16 mouse cellular contexts compared by ENCODE assay signal in genomic region chr4:41289802-41290201, GRCm38 (mm10). TPM values are rescaled to one million over a fixed set of nuclear protein-coding genes. Genes with fewer than 3 reads are reported as not detected.
DNase-seq lines count a peak whose midpoint lies in the region; ATAC-seq and TF ChIP-seq lines count a peak whose summit lies in the region.
"Had no signal": no experiment of that assay in that cellular context is flagged by ENCODE, and none has a peak within 500 bp of the region (broad histone marks: within the 10 kb centered on the region; RNA-seq: fewer than 3 reads in every experiment).

No protein-coding gene starts in this region.

- TF ChIP-seq POLR2A in kidney, adult 2 months (IDR thresholded peaks at IDR 0.05; ENCODE audit: low read depth, low read length) = no peak
- TF ChIP-seq POLR2A in myocyte (IDR thresholded peaks at IDR 0.05; ENCODE audit: insufficient read length, low read depth) = no peak

- peaks cover 2% of the 10 kb centered on the region; the same call in 1 of the 2 replicates for H3K4me1 ChIP-seq in kidney, adult 2 months (ENCODE audit: control insufficient read depth, insufficient read depth, low read length)
- no peaks in the 10 kb centered on the region; the same call in 1 of the 2 replicates for H3K4me1 ChIP-seq in neural tube, embryonic 13.5 days (replicated peaks)
- H3K4me1 ChIP-seq: heart, embryonic 12.5 days had no signal

- H3K27ac ChIP-seq in kidney, adult 2 months (ENCODE audit: insufficient read depth, low read depth, low read length) = no peak overlapping the region
- peak overlapping the region; percentile 30; the same call in 1 of the 2 replicates for H3K27ac ChIP-seq in neural tube, embryonic 13.5 days (replicated peaks)
- H3K27ac ChIP-seq in gastrocnemius, adult 2 months = peak overlapping the region; percentile 59
- H3K27ac ChIP-seq: forebrain, embryonic 12.5 days; kidney, postnatal 0 days had no signal

- no peak overlapping the region for H3K4me2 ChIP-seq in neural tube, embryonic 13.5 days
- no peak overlapping the region for H3K4me2 ChIP-seq in myocyte (ENCODE audit: low read depth)
- H3K4me2 ChIP-seq: forebrain, embryonic 12.5 days; heart, embryonic 12.5 days; liver, embryonic 11.5 days had no signal

- no peak overlapping the region for H3K9ac ChIP-seq in neural tube, embryonic 13.5 days
- H3K9ac ChIP-seq: forebrain, embryonic 12.5 days; heart, embryonic 12.5 days had no signal

- H3K79me2 ChIP-seq in myocyte (ENCODE audit: control insufficient read depth, insufficient read depth) = no peaks in the 10 kb centered on the region

- peak; percentile 32 for DNase-seq in kidney, adult 2 months
- DNase-seq in kidney, adult 9 months = no peak
- no peak for DNase-seq in neural tube, embryonic 10.5 days (ENCODE audit: extremely low spot score, low spot score)
- peak; percentile 56 for DNase-seq in gastrocnemius, adult 2 months
- DNase-seq in urinary bladder, postnatal 14 days (ENCODE audit: low spot score) = no peak
- DNase-seq in natural killer cell, adult 2 months (ENCODE audit: low spot score in 2 of 2) = no peak
- DNase-seq: cerebellum, postnatal 25 days; thymus, postnatal 36 days had no signal

- intact Hi-C loops in gastrocnemius, adult 2 months (cut with DNase I) = loop anchor here (5.0 to 10.0 kb wide), 2 partner anchors 102 to 235 kb away; no protein-coding TSS in a partner anchor

- no peak overlapping the region for H3K4me3 ChIP-seq in kidney, adult 2 months (ENCODE audit: insufficient read depth, low read depth, low read length)
- H3K4me3 ChIP-seq in neural tube, embryonic 13.5 days = no peak overlapping the region
- no peak overlapping the region for H3K4me3 ChIP-seq in gastrocnemius, adult 2 months
- H3K4me3 ChIP-seq in myocyte = no peak overlapping the region
- H3K4me3 ChIP-seq: forebrain, embryonic 12.5 days; heart, embryonic 12.5 days had no signal

- peaks cover 7% of the 10 kb centered on the region for H3K36me3 ChIP-seq in kidney, adult 2 months (ENCODE audit: control insufficient read depth, insufficient read depth, low read length)
- peaks cover 48% of the 10 kb centered on the region for H3K36me3 ChIP-seq in neural tube, embryonic 13.5 days
- H3K36me3 ChIP-seq in myocyte (ENCODE audit: control insufficient read depth, insufficient read depth) = peaks cover 17% of the 10 kb centered on the region

- H3ac ChIP-seq in myocyte (ENCODE audit: control insufficient read depth, insufficient read length) = no peak overlapping the region

- peak; percentile 19; the same call in 1 of the 2 replicates for ATAC-seq in neural tube, embryonic 13.5 days (ENCODE audit: low read depth)
- ATAC-seq: lung, postnatal 0 days; Patski had no signal

- 44% methylated on average over 7 of the region's 7 CpGs for WGBS in kidney, adult 2 months
- 47% methylated on average over 7 of the region's 7 CpGs for WGBS in neural tube, embryonic 13.5 days

- H3K9me3 ChIP-seq in neural tube, embryonic 13.5 days = no peaks in the 10 kb centered on the region
- H3K9me3 ChIP-seq: forebrain, embryonic 12.5 days; heart, embryonic 12.5 days had no signal

- no peak for TF ChIP-seq CTCF in kidney, adult 2 months (conservative IDR thresholded peaks at IDR 0.05; ENCODE audit: insufficient read depth, insufficient read length, low read depth, low read length)
- TF ChIP-seq CTCF in gastrocnemius, adult 2 months (IDR thresholded peaks at IDR 0.05) = no peak

- no peaks in the 10 kb centered on the region for H3K27me3 ChIP-seq in kidney, adult 2 months (replicated peaks; ENCODE audit: control insufficient read depth, insufficient read depth, low read length)
- no peaks in the 10 kb centered on the region for H3K27me3 ChIP-seq in neural tube, embryonic 13.5 days
- no peaks in the 10 kb centered on the region for H3K27me3 ChIP-seq in myocyte (ENCODE audit: control insufficient read depth, insufficient read depth, insufficient read length)
- H3K27me3 ChIP-seq: forebrain, embryonic 12.5 days; heart, embryonic 12.5 days; Patski had no signal

TF ChIP-seq in myocyte, 11 proteins besides CTCF, POLR2A, EP300 and RAD21:
- no peak for TF ChIP-seq USF1 (IDR thresholded peaks at IDR 0.05; ENCODE audit: low read depth)
- TF ChIP-seq POLR2AphosphoS2 (IDR thresholded peaks at IDR 0.05; ENCODE audit: insufficient read length, low read depth) = peak; percentile 45
TF ChIP-seq in myocyte: peak in this region for 1.

RNA-seq across cellular contexts. Expression of gene Ubap2, which starts 14.9 kb away (rescaled TPM):
- polyA plus RNA-seq in kidney, adult 2 months (2012; rRNA removed) = 38.9 and 39.3 TPM in 2 replicates
- 58.3 and 77.6 TPM in 2 replicates for polyA plus RNA-seq in neural tube, embryonic 13.5 days (2015; fragmentation: Nextera tagmentation; extraction: Ambion mirVana)
- 10 to 100 TPM; 96.3 to 96.7 TPM for total RNA-seq in gastrocnemius, adult 2 months (2021)
- polyA plus RNA-seq in myocyte (2012; fragmentation: generic; extraction: Trizol) = 71.5 TPM

RNA-seq across cellular contexts. Expression of gene Dcaf12, which starts 24.9 kb away (rescaled TPM):
- 26.3 and 30.9 TPM in 2 replicates for polyA plus RNA-seq in kidney, adult 2 months (2012; rRNA removed)
- polyA plus RNA-seq in neural tube, embryonic 13.5 days (2015; fragmentation: Nextera tagmentation; extraction: Ambion mirVana) = 78.2 and 78.3 TPM in 2 replicates
- total RNA-seq in gastrocnemius, adult 2 months (2021) = 10 to 100 TPM; 27.3 to 28.9 TPM
- 27.1 TPM for polyA plus RNA-seq in myocyte (2012; fragmentation: generic; extraction: Trizol)

RNA-seq across cellular contexts. Expression of gene Ubap1, which starts 59.0 kb away (rescaled TPM):
- polyA plus RNA-seq in kidney, adult 2 months (2012; rRNA removed) = 38.8 and 40.4 TPM in 2 replicates
- 72.6 and 85.5 TPM in 2 replicates for polyA plus RNA-seq in neural tube, embryonic 13.5 days (2015; fragmentation: Nextera tagmentation; extraction: Ambion mirVana)
- total RNA-seq in gastrocnemius, adult 2 months (2021) = 10 to 100 TPM; 35.7 to 39.2 TPM
- 29.2 TPM for polyA plus RNA-seq in myocyte (2012; fragmentation: generic; extraction: Trizol)

Comparison
In these comparisons a context has a peak if more than half of its experiments do, and no peak if none do; other contexts are left out.
1. DNase-seq: peak in kidney, adult 2 months (single experiment) and gastrocnemius, adult 2 months (single experiment); none in kidney, adult 9 months (single experiment), neural tube, embryonic 10.5 days (single experiment), urinary bladder, postnatal 14 days (single experiment) and natural killer cell, adult 2 months (0 of 2).